Mouse (Mus musculus): ENCODE results near the gene Washc2. TPM values are rescaled to one million over a fixed set of nuclear protein-coding genes. Genes with fewer than 3 reads are reported as not detected.
"Not testable (repeated sequence)": the region's sequence is repeated elsewhere in the genome, so short reads cannot be mapped to it uniquely, and the experiment has no call there.

Gene Washc2
- polyA plus RNA-seq, 1 experiment from 2014 or later = 50.6 TPM

GRCm38 (mm10) chr6:116199682-116200081, 8.2 kb upstream of the Washc2 start:
- H3K36me3 ChIP-seq = no peaks in the 10 kb centered on the region
- 70% methylated on average over 2 of the region's 2 CpGs for WGBS
- no peak for DNase-seq (ENCODE audit: low spot score)
- H3K9me3 ChIP-seq (replicated peaks) = no peaks in the 10 kb centered on the region
- peaks cover 3% of the 10 kb centered on the region; the same call in 1 of the 2 replicates for H3K4me1 ChIP-seq
- no peak overlapping the region for H3K27ac ChIP-seq (replicated peaks)
- no peak overlapping the region for H3K4me3 ChIP-seq
- H3K27me3 ChIP-seq (ENCODE audit: low read depth, poor library complexity, severe bottlenecking) = no peaks in the 10 kb centered on the region; the same call in 1 of the 2 replicates

- no peaks in the 10 kb centered on the region for H3K9me3 ChIP-seq (replicated peaks)
- WGBS = 83% methylated on average over 11 of the region's 11 CpGs
- DNase-seq (ENCODE audit: low spot score) = no peak
- no peak overlapping the region for H3K4me3 ChIP-seq
- no peak overlapping the region for H3K27ac ChIP-seq (replicated peaks)
- no peaks in the 10 kb centered on the region for H3K4me1 ChIP-seq
- H3K36me3 ChIP-seq = peaks cover 86% of the 10 kb centered on the region
- H3K27me3 ChIP-seq (ENCODE audit: low read depth, poor library complexity, severe bottlenecking) = no peaks in the 10 kb centered on the region
Measured at GRCm38 (mm10) chr6:116227767-116228166, 19.9 kb downstream of the Washc2 start.

- peaks cover 86% of the 10 kb centered on the region for H3K36me3 ChIP-seq
- no peak overlapping the region for H3K27ac ChIP-seq (replicated peaks)
- 68% methylated on average over 12 of the region's 12 CpGs for WGBS
- no peaks in the 10 kb centered on the region for H3K27me3 ChIP-seq (ENCODE audit: low read depth, poor library complexity, severe bottlenecking)
- H3K4me3 ChIP-seq = no peak overlapping the region
- H3K9me3 ChIP-seq (replicated peaks) = no peaks in the 10 kb centered on the region
- H3K4me1 ChIP-seq = no peaks in the 10 kb centered on the region
- peak; percentile 61 for DNase-seq (ENCODE audit: low spot score)
Measured at GRCm38 (mm10) chr6:116228785-116229525, 21.1 kb downstream of the Washc2 start.

- not testable (repeated sequence) for H3K27ac ChIP-seq (replicated peaks); H3K27me3 ChIP-seq (ENCODE audit: low read depth, poor library complexity, severe bottlenecking); H3K4me3 ChIP-seq; DNase-seq (ENCODE audit: low spot score); H3K9me3 ChIP-seq (replicated peaks); H3K4me1 ChIP-seq
- 90% methylated on average over 2 of the region's 2 CpGs for WGBS
- H3K36me3 ChIP-seq = peaks cover 90% of the 10 kb centered on the region
Measured at GRCm38 (mm10) chr6:116234821-116235220, 27.0 kb downstream of the Washc2 start.

GRCm38 (mm10) chr6:116235336-116235735, 27.5 kb downstream of the Washc2 start:
- Histone ChIP-seq H3K4me1 (no peaks in the 10 kb centered on the region), H3K27ac (replicated peaks) (no peak overlapping the region), H3K36me3 (peaks cover 91% of the 10 kb centered on the region), H3K9me3 (replicated peaks) (no peaks in the 10 kb centered on the region), H3K4me3 (no peak overlapping the region), H3K27me3 (ENCODE audit: low read depth, poor library complexity, severe bottlenecking) (no peaks in the 10 kb centered on the region)
- WGBS = 89% methylated on average over 5 of the region's 5 CpGs
- no peak for DNase-seq (ENCODE audit: low spot score)

GRCm38 (mm10) chr6:116238083-116238482, 30.2 kb downstream of the Washc2 start:
- WGBS = 92% methylated on average over 5 of the region's 5 CpGs
- Histone ChIP-seq H3K4me1 (no peaks in the 10 kb centered on the region), H3K4me3 (no peak overlapping the region), H3K9me3 (replicated peaks) (no peaks in the 10 kb centered on the region), H3K27ac (replicated peaks) (no peak overlapping the region), H3K36me3 (peaks cover 90% of the 10 kb centered on the region), H3K27me3 (ENCODE audit: low read depth, poor library complexity, severe bottlenecking) (no peaks in the 10 kb centered on the region)
- no peak for DNase-seq (ENCODE audit: low spot score)

GRCm38 (mm10) chr6:116240371-116240770, 32.5 kb downstream of the Washc2 start:
- peaks cover 90% of the 10 kb centered on the region for H3K36me3 ChIP-seq
- no peaks in the 10 kb centered on the region for H3K9me3 ChIP-seq (replicated peaks)

GRCm38 (mm10) chr6:116259649-116260048, 51.8 kb downstream of the Washc2 start:
- H3K27me3 ChIP-seq (ENCODE audit: low read depth, poor library complexity, severe bottlenecking) = no peaks in the 10 kb centered on the region
- no peaks in the 10 kb centered on the region for H3K9me3 ChIP-seq (replicated peaks)
- H3K36me3 ChIP-seq = peaks cover 68% of the 10 kb centered on the region
- H3K27ac ChIP-seq (replicated peaks) = no peak overlapping the region
- H3K4me1 ChIP-seq = peaks cover 5% of the 10 kb centered on the region
- no peak for DNase-seq (ENCODE audit: low spot score)
- no peak overlapping the region for H3K4me3 ChIP-seq
- WGBS = 96% methylated on average over 4 of the region's 4 CpGs

More at GRCm38 (mm10) chr6:116240371-116240770, 32.5 kb downstream of the Washc2 start:
- no peak overlapping the region for H3K4me3 ChIP-seq
- no peak overlapping the region for H3K27ac ChIP-seq (replicated peaks)
- WGBS = 85% methylated on average over 2 of the region's 2 CpGs
- no peaks in the 10 kb centered on the region for H3K4me1 ChIP-seq
- no peak for DNase-seq (ENCODE audit: low spot score)
- H3K27me3 ChIP-seq (ENCODE audit: low read depth, poor library complexity, severe bottlenecking) = no peaks in the 10 kb centered on the region

GRCm38 (mm10) chr6:116260481-116260880, 52.6 kb downstream of the Washc2 start:
- no peak overlapping the region for H3K4me3 ChIP-seq
- WGBS = 93% methylated on average over 5 of the region's 5 CpGs
- no peaks in the 10 kb centered on the region for H3K9me3 ChIP-seq (replicated peaks)
- H3K4me1 ChIP-seq = peaks cover 12% of the 10 kb centered on the region
- H3K36me3 ChIP-seq = peaks cover 60% of the 10 kb centered on the region
- DNase-seq (ENCODE audit: low spot score) = no peak
- no peaks in the 10 kb centered on the region for H3K27me3 ChIP-seq (ENCODE audit: low read depth, poor library complexity, severe bottlenecking)
- no peak overlapping the region for H3K27ac ChIP-seq (replicated peaks)

- no peak overlapping the region for H3K4me3 ChIP-seq
- 97% methylated on average over 1 of the region's 1 CpGs for WGBS
- no peak for DNase-seq (ENCODE audit: low spot score)
Measured at GRCm38 (mm10) chr6:116262824-116263223, 55.0 kb downstream of the Washc2 start.

GRCm38 (mm10) chr6:116264018-116264651, 56.3 kb downstream of the Washc2 start, which contains the start of gene Zfand4:
Gene Zfand4 (plus strand): TSS chr6:116264222.
- Histone ChIP-seq H3K9me3 (replicated peaks) (no peaks in the 10 kb centered on the region), H3K4me3 (peak within 1 kb of the TSS; percentile 71), H3K27me3 (ENCODE audit: low read depth, poor library complexity, severe bottlenecking) (no peaks in the 10 kb centered on the region), H3K4me1 (peaks cover 27% of the 10 kb centered on the region), H3K36me3 (peaks cover 28% of the 10 kb centered on the region), H3K27ac (replicated peaks) (peak within 1 kb of the TSS; percentile 96)
- peak; percentile 95 for DNase-seq (ENCODE audit: low spot score)
- WGBS = under 1% methylated on average over 66 of the region's 67 CpGs

More at GRCm38 (mm10) chr6:116262824-116263223, 55.0 kb downstream of the Washc2 start:
- Histone ChIP-seq H3K4me1 (peaks cover 27% of the 10 kb centered on the region), H3K27me3 (ENCODE audit: low read depth, poor library complexity, severe bottlenecking) (no peaks in the 10 kb centered on the region), H3K36me3 (peaks cover 39% of the 10 kb centered on the region), H3K27ac (replicated peaks) (no peak overlapping the region), H3K9me3 (replicated peaks) (no peaks in the 10 kb centered on the region)

- Histone ChIP-seq H3K27ac (replicated peaks) (peak overlapping the region; percentile 96), H3K4me3 (peak overlapping the region; percentile 71), H3K9me3 (replicated peaks) (no peaks in the 10 kb centered on the region), H3K36me3 (peaks cover 28% of the 10 kb centered on the region), H3K4me1 (peaks cover 27% of the 10 kb centered on the region), H3K27me3 (ENCODE audit: low read depth, poor library complexity, severe bottlenecking) (no peaks in the 10 kb centered on the region)
- WGBS = 86% methylated on average over 11 of the region's 11 CpGs
- DNase-seq (ENCODE audit: low spot score) = peak; percentile 21
Measured at GRCm38 (mm10) chr6:116264836-116265235, 57.0 kb downstream of the Washc2 start.

GRCm38 (mm10) chr6:116265603-116266002, 57.8 kb downstream of the Washc2 start:
- Histone ChIP-seq H3K36me3 (peaks cover 22% of the 10 kb centered on the region), H3K4me3 (peak overlapping the region; percentile 71), H3K4me1 (peaks cover 27% of the 10 kb centered on the region), H3K9me3 (replicated peaks) (no peaks in the 10 kb centered on the region), H3K27ac (replicated peaks) (peak overlapping the region; percentile 96), H3K27me3 (ENCODE audit: low read depth, poor library complexity, severe bottlenecking) (no peaks in the 10 kb centered on the region)
- whole genome bisulfite sequencing = 71% methylated on average over 4 of the region's 4 CpGs
- DNase-seq (ENCODE audit: low spot score) = no peak
